Comparison of ENCODE assay signal across 9 mouse cellular contexts in genomic region chr2:58566049-58566409, GRCm38 (mm10). TPM values are rescaled to one million over a fixed set of nuclear protein-coding genes. Genes with fewer than 3 reads are reported as not detected.
A peak's percentile ranks its signal among the peaks of the same experiment; 100 is the strongest.
DNase-seq lines count a peak whose midpoint lies in the region; ATAC-seq and TF ChIP-seq lines count a peak whose summit lies in the region.
"Had no signal": no experiment of that assay in that cellular context is flagged by ENCODE, and none has a peak within 500 bp of the region (broad histone marks: within the 10 kb centered on the region; RNA-seq: fewer than 3 reads in every experiment).

No protein-coding gene starts in this region.

- 7% methylated on average over 6 of the region's 6 CpGs for WGBS in intestine, embryonic 15.5 days
- 6% methylated on average over 6 of the region's 6 CpGs for WGBS in midbrain, embryonic 14.5 days

- intact Hi-C loops in gastrocnemius, adult 2 months (cut with DNase I), result loop anchor here (1.0 to 5.0 kb wide), 4 partner anchors 34 to 101 kb away; no protein-coding TSS in a partner anchor
- intact Hi-C loops in gastrocnemius, postnatal 36 days (cut with DNase I), result loop anchor here (2.0 to 5.0 kb wide), 3 partner anchors 39 to 101 kb away; no protein-coding TSS in a partner anchor
- intact Hi-C loops in left cerebral cortex, postnatal 14 days (cut with DNase I), result loop anchor here (5.0 kb wide), 3 partner anchors 76 to 101 kb away; no protein-coding TSS in a partner anchor

- H3K9me3 ChIP-seq in intestine, embryonic 15.5 days, result no peaks in the 10 kb centered on the region
- no peaks in the 10 kb centered on the region for H3K9me3 ChIP-seq in midbrain, embryonic 14.5 days (ENCODE audit: control insufficient read depth, low read length)

- H3K36me3 ChIP-seq in intestine, embryonic 15.5 days, result no peaks in the 10 kb centered on the region
- no peaks in the 10 kb centered on the region for H3K36me3 ChIP-seq in midbrain, embryonic 14.5 days (ENCODE audit: control insufficient read depth, insufficient read depth, low read length)

- peak overlapping the region; percentile 96 for H3K4me3 ChIP-seq in gastrocnemius, adult 2 months
- peak overlapping the region; percentile 99 for H3K4me3 ChIP-seq in embryonic fibroblast, embryonic 13.5 days (ENCODE audit: insufficient read depth, low read length)
- peak overlapping the region; percentile 68 for H3K4me3 ChIP-seq in intestine, embryonic 15.5 days (replicated peaks)
- H3K4me3 ChIP-seq in midbrain, embryonic 14.5 days (replicated peaks; ENCODE audit: low read depth, low read length), result peak overlapping the region; percentile 79

- no peak for ATAC-seq in intestine, embryonic 15.5 days
- no peak for ATAC-seq in midbrain, embryonic 14.5 days (ENCODE audit: low FRiP score, low TSS enrichment)

- TF ChIP-seq POLR2A in embryonic fibroblast, embryonic 13.5 days (IDR thresholded peaks at IDR 0.05; ENCODE audit: low read depth, low read length), result no peak

- H3K4me1 ChIP-seq in embryonic fibroblast, embryonic 13.5 days (ENCODE audit: control insufficient read depth, insufficient read depth, low read length), result peaks cover 22% of the 10 kb centered on the region
- H3K4me1 ChIP-seq in intestine, embryonic 15.5 days (replicated peaks), result peaks cover 13% of the 10 kb centered on the region
- peaks cover 32% of the 10 kb centered on the region for H3K4me1 ChIP-seq in midbrain, embryonic 14.5 days (ENCODE audit: control insufficient read depth, insufficient read depth, low read length)

- H3K27me3 ChIP-seq in intestine, embryonic 15.5 days (replicated peaks), result no peaks in the 10 kb centered on the region
- H3K27me3 ChIP-seq in midbrain, embryonic 14.5 days (ENCODE audit: control insufficient read depth, insufficient read depth, low read length), result no peaks in the 10 kb centered on the region
- H3K27me3 ChIP-seq: Patski had no signal

- H3K9ac ChIP-seq in intestine, embryonic 15.5 days, result peak overlapping the region; percentile 79
- H3K9ac ChIP-seq in midbrain, embryonic 14.5 days (replicated peaks; ENCODE audit: low read length), result peak overlapping the region; percentile 95

- H3K4me2 ChIP-seq in intestine, embryonic 15.5 days (replicated peaks), result peak overlapping the region; percentile 56
- H3K4me2 ChIP-seq in midbrain, embryonic 14.5 days (ENCODE audit: low read length), result peak overlapping the region; percentile 75

- TF ChIP-seq CTCF in gastrocnemius, adult 2 months (IDR thresholded peaks at IDR 0.05), result no peak
- TF ChIP-seq CTCF in embryonic fibroblast, embryonic 13.5 days (IDR thresholded peaks at IDR 0.05; ENCODE audit: borderline replicate concordance, insufficient read depth, low read length), result no peak

- DNase-seq in gastrocnemius, adult 2 months, result peak; percentile 44
- DNase-seq in gastrocnemius, postnatal 36 days, result no peak
- DNase-seq in ES-CJ7 (ENCODE audit: low read depth, low spot score), result peak; percentile 34
- DNase-seq in midbrain, embryonic 14.5 days, result no peak
- no peak for DNase-seq in c-Kit-positive CD71-positive TER-119-positive erythroid progenitor cells, embryonic 14.5 days (ENCODE audit: low spot score)
- no peak for DNase-seq in left cerebral cortex, postnatal 14 days (ENCODE audit: low spot score in 2 of 2)

- H3K27ac ChIP-seq in gastrocnemius, adult 2 months, result peak overlapping the region; percentile 96
- H3K27ac ChIP-seq in embryonic fibroblast, embryonic 13.5 days (ENCODE audit: insufficient read depth, low read length), result peak overlapping the region; percentile 99
- H3K27ac ChIP-seq in intestine, embryonic 15.5 days, result peak overlapping the region; percentile 98
- peak overlapping the region; percentile 99 for H3K27ac ChIP-seq in midbrain, embryonic 14.5 days (replicated peaks; ENCODE audit: low read depth, low read length)

RNA-seq across cellular contexts. Expression of gene Acvr1, which starts 0.9 kb away (rescaled TPM):
- 10 to 100 TPM; 17.6 to 23.2 TPM for total RNA-seq in gastrocnemius, adult 2 months (2021)
- total RNA-seq in gastrocnemius, postnatal 36 days (2021), result 10 to 100 TPM; 10.3 to 12.3 TPM
- polyA plus RNA-seq in embryonic fibroblast, embryonic 13.5 days (2011; ENCODE audit: insufficient read length, low read depth, missing spikeins), result 47.6 and 57.1 TPM in 2 replicates
- polyA plus RNA-seq in intestine, embryonic 15.5 days (2015; fragmentation: Nextera tagmentation; extraction: Ambion mirVana), result 4.9 and 5.2 TPM in 2 replicates
- polyA plus RNA-seq in midbrain, embryonic 14.5 days (2014; fragmentation: Nextera tagmentation; extraction: Ambion mirVana), result 5.6 and 7.5 TPM in 2 replicates
- 10 to 100 TPM; 32.7 to 33.8 TPM for total RNA-seq in left cerebral cortex, postnatal 14 days (2021)

RNA-seq across cellular contexts. Expression of gene Upp2, which starts 1.1 kb away (rescaled TPM):
- total RNA-seq in gastrocnemius, adult 2 months (2021), result 1 to 10 TPM; 2.0 to 2.4 TPM
- total RNA-seq in gastrocnemius, postnatal 36 days (2021), result 1 to 10 TPM; 2.4 to 2.5 TPM
- polyA plus RNA-seq in embryonic fibroblast, embryonic 13.5 days (2011; ENCODE audit: insufficient read length, low read depth, missing spikeins), result 4.1 and 6.2 TPM in 2 replicates
- 5.2 and 5.5 TPM in 2 replicates for polyA plus RNA-seq in intestine, embryonic 15.5 days (2015; fragmentation: Nextera tagmentation; extraction: Ambion mirVana)
- 14.1 and 14.4 TPM in 2 replicates for polyA plus RNA-seq in midbrain, embryonic 14.5 days (2014; fragmentation: Nextera tagmentation; extraction: Ambion mirVana)
- total RNA-seq in left cerebral cortex, postnatal 14 days (2021), result 10 to 100 TPM; 16.7 to 19.4 TPM

Comparison
In these comparisons a context has a peak if more than half of its experiments do, and no peak if none do; other contexts are left out.
1. DNase-seq: peak in gastrocnemius, adult 2 months (single experiment) and ES-CJ7 (single experiment); none in gastrocnemius, postnatal 36 days (0 of 2), midbrain, embryonic 14.5 days (single experiment), c-Kit-positive CD71-positive TER-119-positive erythroid progenitor cells, embryonic 14.5 days (single experiment) and left cerebral cortex, postnatal 14 days (0 of 2).
2. RNA of gene Upp2, which starts 1.1 kb away (total RNA-seq): 16.7 to 19.4 TPM in left cerebral cortex, postnatal 14 days; 2.4 to 2.5 TPM in gastrocnemius, postnatal 36 days and 2.0 to 2.4 TPM in gastrocnemius, adult 2 months; every median in the first group is over 4 times any median in the second.
3. Peak in every context shown above with its lines, with median percentiles within 50 percentile points of each other: H3K27ac ChIP-seq and H3K4me3 ChIP-seq.